Mouse (Mus musculus): ENCODE measurements around the gene Bag2. TPM values are rescaled to one million over a fixed set of nuclear protein-coding genes. Genes with fewer than 3 reads are reported as not detected.

Bag2 gene
- 24.2 and 29.9 TPM in 2 replicates for polyA plus RNA-seq (2015; fragmentation: Nextera tagmentation; extraction: Ambion mirVana)

- Histone ChIP-seq H3K36me3 (peaks cover 10% of the 10 kb centered on the region; the same call in 1 of the 2 replicates), H3K4me2 (peak within 1 kb of the TSS; percentile 81), H3K9ac (replicated peaks) (peak within 1 kb of the TSS; percentile 84), H3K27ac (replicated peaks) (peak within 1 kb of the TSS; percentile 60), H3K4me1 (peaks cover 26% of the 10 kb centered on the region), H3K4me3 (replicated peaks) (peak within 1 kb of the TSS; percentile 74), H3K9me3 (replicated peaks) (no peaks in the 10 kb centered on the region), H3K27me3 (replicated peaks) (no peaks in the 10 kb centered on the region)
- WGBS: under 1% methylated on average over 61 of the region's 61 CpGs
- peak; percentile 85 for ATAC-seq (ENCODE audit: low FRiP score)
Measured at GRCm38 (mm10) chr1:33757491-33758041, at the start of gene Bag2. Bag2 (minus strand) TSS chr1:33757795.

- no peak overlapping the region for H3K9ac ChIP-seq (replicated peaks)
- WGBS: 96% methylated on average over 2 of the region's 2 CpGs
- H3K9me3 ChIP-seq (replicated peaks): no peaks in the 10 kb centered on the region
- H3K36me3 ChIP-seq: peaks cover 60% of the 10 kb centered on the region
- H3K4me3 ChIP-seq (replicated peaks): no peak overlapping the region
- no peak overlapping the region for H3K4me2 ChIP-seq
- H3K27ac ChIP-seq (replicated peaks): no peak overlapping the region
- H3K27me3 ChIP-seq (replicated peaks): no peaks in the 10 kb centered on the region
- no peak for ATAC-seq (ENCODE audit: low FRiP score)
- H3K4me1 ChIP-seq: no peaks in the 10 kb centered on the region
Measured at GRCm38 (mm10) chr1:33803323-33803722, 45.7 kb upstream of the Bag2 start.

GRCm38 (mm10) chr1:33799620-33800019 lies 42.0 kb upstream of the Bag2 start:
- Histone ChIP-seq H3K36me3 (peaks cover 58% of the 10 kb centered on the region), H3K9ac (replicated peaks) (no peak overlapping the region), H3K4me3 (replicated peaks) (no peak overlapping the region), H3K27ac (replicated peaks) (no peak overlapping the region), H3K27me3 (replicated peaks) (no peaks in the 10 kb centered on the region), H3K9me3 (replicated peaks) (no peaks in the 10 kb centered on the region), H3K4me2 (no peak overlapping the region), H3K4me1 (no peaks in the 10 kb centered on the region)
- WGBS: 78% methylated on average over 3 of the region's 3 CpGs
- ATAC-seq (ENCODE audit: low FRiP score): no peak

GRCm38 (mm10) chr1:33788493-33788892 lies 30.9 kb upstream of the Bag2 start:
- H3K27ac ChIP-seq (replicated peaks): no peak overlapping the region
- no peak overlapping the region for H3K4me3 ChIP-seq (replicated peaks)
- H3K4me2 ChIP-seq: no peak overlapping the region
- no peaks in the 10 kb centered on the region for H3K27me3 ChIP-seq (replicated peaks)
- ATAC-seq (ENCODE audit: low FRiP score): no peak
- H3K9me3 ChIP-seq (replicated peaks): no peaks in the 10 kb centered on the region
- 61% methylated on average over 3 of the region's 3 CpGs for WGBS
- H3K36me3 ChIP-seq: no peaks in the 10 kb centered on the region
- no peak overlapping the region for H3K9ac ChIP-seq (replicated peaks)
- H3K4me1 ChIP-seq: no peaks in the 10 kb centered on the region

GRCm38 (mm10) chr1:33788072-33788471 lies 30.5 kb upstream of the Bag2 start:
- H3K9ac ChIP-seq (replicated peaks): no peak overlapping the region
- no peaks in the 10 kb centered on the region for H3K27me3 ChIP-seq (replicated peaks)
- ATAC-seq (ENCODE audit: low FRiP score): no peak
- no peaks in the 10 kb centered on the region for H3K4me1 ChIP-seq
- 71% methylated on average over 5 of the region's 5 CpGs for WGBS
- no peaks in the 10 kb centered on the region for H3K9me3 ChIP-seq (replicated peaks)
- no peak overlapping the region for H3K27ac ChIP-seq (replicated peaks)
- H3K36me3 ChIP-seq: no peaks in the 10 kb centered on the region
- H3K4me3 ChIP-seq (replicated peaks): no peak overlapping the region
- no peak overlapping the region for H3K4me2 ChIP-seq

- H3K4me1 ChIP-seq: no peaks in the 10 kb centered on the region
- no peak overlapping the region for H3K27ac ChIP-seq (replicated peaks)
- ATAC-seq (ENCODE audit: low FRiP score): no peak
- no peaks in the 10 kb centered on the region for H3K27me3 ChIP-seq (replicated peaks)
- no peaks in the 10 kb centered on the region for H3K9me3 ChIP-seq (replicated peaks)
- H3K4me3 ChIP-seq (replicated peaks): no peak overlapping the region
- H3K4me2 ChIP-seq: no peak overlapping the region
- no peak overlapping the region for H3K9ac ChIP-seq (replicated peaks)
- H3K36me3 ChIP-seq: peaks cover 8% of the 10 kb centered on the region
- WGBS: 98% methylated on average over 5 of the region's 5 CpGs
Measured at GRCm38 (mm10) chr1:33784561-33784960, 27.0 kb upstream of the Bag2 start.

- WGBS: 80% methylated on average over 14 of the region's 14 CpGs
- Histone ChIP-seq H3K36me3 (peaks cover 25% of the 10 kb centered on the region), H3K4me3 (replicated peaks) (no peak overlapping the region), H3K4me2 (no peak overlapping the region), H3K27me3 (replicated peaks) (no peaks in the 10 kb centered on the region), H3K27ac (replicated peaks) (no peak overlapping the region), H3K9me3 (replicated peaks) (no peaks in the 10 kb centered on the region), H3K9ac (replicated peaks) (no peak overlapping the region), H3K4me1 (no peaks in the 10 kb centered on the region)
- no peak for ATAC-seq (ENCODE audit: low FRiP score)
Measured at GRCm38 (mm10) chr1:33776175-33776611, 18.6 kb upstream of the Bag2 start.

GRCm38 (mm10) chr1:33772106-33772505 lies 14.5 kb upstream of the Bag2 start:
- Histone ChIP-seq H3K4me3 (replicated peaks) (no peak overlapping the region), H3K36me3 (peaks cover 41% of the 10 kb centered on the region), H3K4me2 (no peak overlapping the region), H3K27me3 (replicated peaks) (no peaks in the 10 kb centered on the region), H3K27ac (replicated peaks) (no peak overlapping the region), H3K9me3 (replicated peaks) (no peaks in the 10 kb centered on the region), H3K4me1 (no peaks in the 10 kb centered on the region), H3K9ac (replicated peaks) (no peak overlapping the region)
- no peak for ATAC-seq (ENCODE audit: low FRiP score)
- 96% methylated on average over 9 of the region's 9 CpGs for WGBS

GRCm38 (mm10) chr1:33771621-33772020 lies 14.0 kb upstream of the Bag2 start:
- H3K4me3 ChIP-seq (replicated peaks): no peak overlapping the region
- H3K27me3 ChIP-seq (replicated peaks): no peaks in the 10 kb centered on the region
- ATAC-seq (ENCODE audit: low FRiP score): no peak
- no peak overlapping the region for H3K27ac ChIP-seq (replicated peaks)
- no peak overlapping the region for H3K9ac ChIP-seq (replicated peaks)
- no peaks in the 10 kb centered on the region for H3K9me3 ChIP-seq (replicated peaks)
- H3K36me3 ChIP-seq: peaks cover 43% of the 10 kb centered on the region
- 93% methylated on average over 10 of the region's 10 CpGs for WGBS
- no peaks in the 10 kb centered on the region for H3K4me1 ChIP-seq
- H3K4me2 ChIP-seq: no peak overlapping the region

- Histone ChIP-seq H3K9ac (replicated peaks) (no peak overlapping the region), H3K4me2 (no peak overlapping the region)
Measured at GRCm38 (mm10) chr1:33768827-33769226, 11.2 kb upstream of the Bag2 start.

GRCm38 (mm10) chr1:33768091-33768787 lies 10.6 kb upstream of the Bag2 start:
- ATAC-seq (ENCODE audit: low FRiP score): no peak
- no peak overlapping the region for H3K27ac ChIP-seq (replicated peaks)
- peaks cover 37% of the 10 kb centered on the region for H3K36me3 ChIP-seq
- H3K4me1 ChIP-seq: no peaks in the 10 kb centered on the region
- H3K4me3 ChIP-seq (replicated peaks): no peak overlapping the region
- H3K9me3 ChIP-seq (replicated peaks): no peaks in the 10 kb centered on the region
- H3K4me2 ChIP-seq: no peak overlapping the region
- 93% methylated on average over 1 of the region's 1 CpGs for WGBS
- no peak overlapping the region for H3K9ac ChIP-seq (replicated peaks)
- H3K27me3 ChIP-seq (replicated peaks): no peaks in the 10 kb centered on the region

More at GRCm38 (mm10) chr1:33768827-33769226, 11.2 kb upstream of the Bag2 start:
- Histone ChIP-seq H3K9me3 (replicated peaks) (no peaks in the 10 kb centered on the region), H3K4me1 (no peaks in the 10 kb centered on the region), H3K27me3 (replicated peaks) (no peaks in the 10 kb centered on the region), H3K36me3 (peaks cover 37% of the 10 kb centered on the region), H3K27ac (replicated peaks) (no peak overlapping the region), H3K4me3 (replicated peaks) (no peak overlapping the region)
- ATAC-seq (ENCODE audit: low FRiP score): no peak

Data from neural tube, embryonic 15.5 days (tissue).